Mouse (Mus musculus) midbrain, embryonic 14.5 days (tissue): ENCODE measurements around the gene Lcn9. TPM values are rescaled to one million over a fixed set of nuclear protein-coding genes. Genes with fewer than 3 reads are reported as not detected.
"Not testable (repeated sequence)": the region's sequence is repeated elsewhere in the genome, so short reads cannot be mapped to it uniquely, and the experiment has no call there.

Experiments
- ATAC-seq: fragments of 200-750 bp; cut with Nextera tagmentation; 2 replicates; pipeline ENCODE4 v1.8.0; 2017; ENCODE audit warnings: moderate number of reproducible peaks, moderate library complexity; ENCODE audit not compliant: low FRiP score, low TSS enrichment
- DNase-seq: peaks from one replicate; pipeline ENCODE4 v3.0.0-alpha.2; 2015
- H3K27ac ChIP-seq: fragments of 300-500 bp; sonication (generic); replicated peaks from 2 replicates; pipeline ENCODE4 v1.5.1; 2014; ENCODE audit warnings: mild to moderate bottlenecking, low read depth, low read length, moderate library complexity
- H3K27me3 ChIP-seq: fragments of 300-500 bp; sonication (generic); 2 replicates; pipeline ENCODE4 v1.6.1; 2014; ENCODE audit warnings: low read length, control low read depth, mixed read lengths; ENCODE audit not compliant: control insufficient read depth, insufficient read depth
- H3K36me3 ChIP-seq: fragments of 300-500 bp; sonication (generic); 2 replicates; pipeline ENCODE4 v1.6.1; 2014; ENCODE audit warnings: low read length, control low read depth; ENCODE audit not compliant: control insufficient read depth, insufficient read depth
- H3K4me1 ChIP-seq: fragments of 300-500 bp; sonication (generic); 2 replicates; pipeline ENCODE4 v1.6.1; 2014; ENCODE audit warnings: mild to moderate bottlenecking, antibody characterized with exemption, low read length, control low read depth; ENCODE audit not compliant: control insufficient read depth, insufficient read depth
- H3K4me2 ChIP-seq: fragments of 300-500 bp; sonication (generic); 2 replicates; pipeline ENCODE4 v1.6.1; 2014; ENCODE audit warnings: mild to moderate bottlenecking, low read length, moderate library complexity
- H3K4me3 ChIP-seq: fragments of 300-500 bp; sonication (generic); replicated peaks from 2 replicates; pipeline ENCODE4 v1.5.1; 2014; ENCODE audit warnings: low read depth, low read length
- H3K9ac ChIP-seq: fragments of 300-500 bp; sonication (generic); replicated peaks from 2 replicates; pipeline ENCODE4 v1.6.1; 2014; ENCODE audit warnings: mild to moderate bottlenecking, low read length, moderate library complexity
- H3K9me3 ChIP-seq: fragments of 300-500 bp; sonication (generic); 2 replicates; pipeline ENCODE4 v1.6.1; 2016; ENCODE audit warnings: low read length, control low read depth, mixed read lengths; ENCODE audit not compliant: control insufficient read depth
- WGBS: fragments of 180-500 bp; shearing (Covaris S2); extraction: QIAGEN DNeasy Blood & Tissue Kit; methylation state at CpG from one replicate; pipeline ENCODE4 v1.1.7; 2014; 5-methylcytosine and 5-hydroxymethylcytosine counted together
- polyA plus RNA-seq: library from polyadenylated mRNA; unstranded; fragments of >200 nt; fragmentation: Nextera tagmentation; extraction: Ambion mirVana; gene quantifications from 2 replicates; pipeline ENCODE4 v1.2.1, GENCODE M21; 2014

Gene Lcn9
- polyA plus RNA-seq, 1 experiment from 2014 or later: not detected

DNA sequence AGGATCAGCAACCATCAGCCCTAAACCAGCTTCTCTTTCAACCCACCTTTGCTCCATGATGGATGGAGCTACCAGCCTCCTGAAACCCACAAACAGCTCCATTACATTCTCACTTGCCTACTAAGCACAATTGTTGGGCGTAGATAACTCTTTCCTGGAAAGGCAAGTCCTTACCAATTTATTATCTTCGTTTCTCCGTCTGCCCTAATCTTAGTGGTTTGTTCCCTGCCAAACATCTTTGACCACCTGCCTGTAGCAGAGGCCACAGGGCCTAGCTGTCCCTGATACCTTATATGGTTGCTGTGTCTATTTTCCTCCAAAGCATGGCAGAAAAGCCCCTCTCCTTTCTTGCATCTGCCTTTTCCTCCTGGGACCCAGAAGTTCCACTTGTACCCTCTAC lies 33.9 kb upstream of the Lcn9 start:
- no peak for DNase-seq
- H3K36me3 ChIP-seq: no peaks in the 10 kb centered on the region
- H3K27ac ChIP-seq: no peak overlapping the region
- no peak overlapping the region for H3K4me3 ChIP-seq
- no peaks in the 10 kb centered on the region for H3K9me3 ChIP-seq
- H3K4me2 ChIP-seq: no peak overlapping the region
- H3K4me1 ChIP-seq: no peaks in the 10 kb centered on the region
- no peak overlapping the region for H3K9ac ChIP-seq
- no peak for ATAC-seq
- H3K27me3 ChIP-seq: no peaks in the 10 kb centered on the region
- WGBS: 97% methylated on average over 3 of the region's 3 CpGs

- 41% methylated on average over 2 of the region's 2 CpGs for WGBS
- no peak overlapping the region for H3K4me3 ChIP-seq
- H3K9me3 ChIP-seq: no peaks in the 10 kb centered on the region
- DNase-seq (peak; percentile 19), ATAC-seq (no peak)
- H3K27ac ChIP-seq: no peak overlapping the region
- H3K9ac ChIP-seq: no peak overlapping the region
- no peaks in the 10 kb centered on the region for H3K4me1 ChIP-seq
- no peaks in the 10 kb centered on the region for H3K27me3 ChIP-seq
- no peak overlapping the region for H3K4me2 ChIP-seq
- H3K36me3 ChIP-seq: no peaks in the 10 kb centered on the region
Measured at GRCm38 (mm10) chr2:25797635-25798034, 25.3 kb upstream of the Lcn9 start.

DNA sequence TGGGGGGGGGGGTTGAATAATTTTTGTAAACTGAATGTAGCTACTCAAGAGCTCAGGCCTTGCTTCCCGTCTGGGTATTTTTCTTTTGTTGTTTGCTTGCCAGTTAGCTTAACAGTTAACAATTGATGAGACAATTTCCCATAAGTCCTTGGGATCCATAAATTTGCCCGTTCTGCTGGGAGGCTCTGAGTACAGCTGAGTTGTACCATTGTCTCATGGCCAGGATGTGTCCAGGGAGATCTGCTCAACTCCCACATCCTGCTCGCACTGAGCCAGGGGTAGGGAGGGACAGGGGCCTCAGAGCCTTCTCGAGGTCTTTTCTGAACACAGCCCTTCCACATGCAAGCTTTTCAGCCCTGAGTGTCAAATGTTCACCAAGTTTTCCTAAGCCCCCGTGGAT lies 24.9 kb upstream of the Lcn9 start:
- Histone ChIP-seq H3K9ac (no peak overlapping the region), H3K4me3 (no peak overlapping the region), H3K4me2 (no peak overlapping the region), H3K27ac (no peak overlapping the region), H3K4me1 (no peaks in the 10 kb centered on the region), H3K36me3 (no peaks in the 10 kb centered on the region), H3K9me3 (no peaks in the 10 kb centered on the region), H3K27me3 (no peaks in the 10 kb centered on the region)
- ATAC-seq (no peak), DNase-seq (no peak)
- 27% methylated on average over 5 of the region's 5 CpGs for WGBS

- H3K4me3 ChIP-seq: no peak overlapping the region
- H3K4me1 ChIP-seq: no peaks in the 10 kb centered on the region
- WGBS: 78% methylated on average over 2 of the region's 2 CpGs
- no peak overlapping the region for H3K9ac ChIP-seq
- H3K27me3 ChIP-seq: no peaks in the 10 kb centered on the region
- H3K9me3 ChIP-seq: no peaks in the 10 kb centered on the region
- H3K36me3 ChIP-seq: no peaks in the 10 kb centered on the region
- ATAC-seq (no peak), DNase-seq (no peak)
- no peak overlapping the region for H3K4me2 ChIP-seq
- no peak overlapping the region for H3K27ac ChIP-seq
Measured at GRCm38 (mm10) chr2:25811711-25812110, 11.2 kb upstream of the Lcn9 start.

DNA sequence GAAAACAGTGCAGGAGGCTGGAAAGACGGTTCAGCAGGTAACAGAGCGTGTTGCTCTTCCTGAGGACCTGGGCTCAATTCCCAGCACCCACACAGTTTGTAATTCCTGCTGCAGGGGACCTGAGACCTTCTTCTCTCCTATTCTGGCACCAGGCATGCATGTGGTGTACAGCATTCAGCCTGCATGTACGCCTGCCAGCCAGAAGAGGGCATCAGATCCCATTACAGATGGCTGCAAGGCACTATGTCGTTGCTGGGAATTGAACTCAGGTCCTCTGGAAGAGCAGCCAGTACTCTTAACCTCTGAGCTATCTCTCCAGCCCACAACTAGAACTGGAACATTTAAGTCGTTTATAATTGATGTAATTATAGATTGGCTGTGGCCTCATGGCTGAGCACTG lies 9.6 kb upstream of the Lcn9 start:
- Histone ChIP-seq H3K36me3 (no peaks in the 10 kb centered on the region), H3K27ac (no peak overlapping the region), H3K9ac (no peak overlapping the region), H3K27me3 (no peaks in the 10 kb centered on the region), H3K4me2 (no peak overlapping the region), H3K9me3 (no peaks in the 10 kb centered on the region), H3K4me3 (no peak overlapping the region), H3K4me1 (no peaks in the 10 kb centered on the region)
- ATAC-seq (no peak), DNase-seq (no peak)
- WGBS: 84% methylated on average over 5 of the region's 5 CpGs

- 81% methylated on average over 1 of the region's 1 CpGs for WGBS
- ATAC-seq, H3K4me1 ChIP-seq, H3K4me2 ChIP-seq, H3K4me3 ChIP-seq, DNase-seq, H3K9ac ChIP-seq, H3K27ac ChIP-seq, H3K27me3 ChIP-seq, H3K9me3 ChIP-seq, H3K36me3 ChIP-seq: not testable (repeated sequence)
Measured at GRCm38 (mm10) chr2:25815748-25816147, 7.2 kb upstream of the Lcn9 start, which contains the start of gene Glt6d1. Gene Glt6d1, minus strand, starts transcription at chr2:25815848.

GRCm38 (mm10) chr2:25824751-25825150 lies 1.8 kb downstream of the Lcn9 start:
- H3K27me3 ChIP-seq: no peaks in the 10 kb centered on the region
- DNase-seq (no peak), ATAC-seq (no peak)
- H3K9me3 ChIP-seq: no peaks in the 10 kb centered on the region
- no peaks in the 10 kb centered on the region for H3K36me3 ChIP-seq
- WGBS: 90% methylated on average over 3 of the region's 3 CpGs
- H3K4me3 ChIP-seq: no peak overlapping the region
- H3K9ac ChIP-seq: no peak overlapping the region
- H3K4me2 ChIP-seq: no peak overlapping the region
- H3K4me1 ChIP-seq: no peaks in the 10 kb centered on the region
- no peak overlapping the region for H3K27ac ChIP-seq

GRCm38 (mm10) chr2:25828344-25828947 lies 5.5 kb downstream of the Lcn9 start:
- H3K27ac ChIP-seq: no peak overlapping the region
- no peak overlapping the region for H3K4me3 ChIP-seq
- WGBS: 77% methylated on average over 8 of the region's 8 CpGs
- no peaks in the 10 kb centered on the region for H3K27me3 ChIP-seq
- no peak overlapping the region for H3K9ac ChIP-seq
- no peaks in the 10 kb centered on the region for H3K4me1 ChIP-seq
- no peak for ATAC-seq
- H3K9me3 ChIP-seq: no peaks in the 10 kb centered on the region
- no peaks in the 10 kb centered on the region for H3K36me3 ChIP-seq
- DNase-seq: no peak
- H3K4me2 ChIP-seq: no peak overlapping the region

GRCm38 (mm10) chr2:25830786-25831185 lies 7.8 kb downstream of the Lcn9 start:
- Histone ChIP-seq H3K4me2 (no peak overlapping the region), H3K27ac (no peak overlapping the region), H3K36me3 (no peaks in the 10 kb centered on the region), H3K9me3 (no peaks in the 10 kb centered on the region), H3K4me1 (no peaks in the 10 kb centered on the region), H3K27me3 (no peaks in the 10 kb centered on the region), H3K4me3 (no peak overlapping the region), H3K9ac (no peak overlapping the region)
- 90% methylated on average over 3 of the region's 3 CpGs for WGBS
- no peak for ATAC-seq
- no peak for DNase-seq
